8 mouse cellular contexts compared by ENCODE assay signal in genomic region chr5:123149451-123150400, GRCm38 (mm10). TPM values are rescaled to one million over a fixed set of nuclear protein-coding genes. Genes with fewer than 3 reads are reported as not detected.
DNase-seq lines count a peak whose midpoint lies in the region; ATAC-seq and TF ChIP-seq lines count a peak whose summit lies in the region.

No protein-coding gene starts in this region.

- 5% methylated on average over 19 of the region's 19 CpGs for WGBS in forebrain, embryonic 16.5 days
- 4% methylated on average over 19 of the region's 19 CpGs for WGBS in lung, adult 2 months
- WGBS in neural tube, embryonic 14.5 days = 11% methylated on average over 19 of the region's 19 CpGs

- no peaks in the 10 kb centered on the region for H3K9me3 ChIP-seq in G1E (replicated peaks)
- H3K9me3 ChIP-seq in forebrain, embryonic 16.5 days (ENCODE audit: control insufficient read depth, low read length) = no peaks in the 10 kb centered on the region
- no peaks in the 10 kb centered on the region for H3K9me3 ChIP-seq in neural tube, embryonic 14.5 days (ENCODE audit: control insufficient read depth, low read length)

- no peaks in the 10 kb centered on the region for H3K27me3 ChIP-seq in G1E (ENCODE audit: insufficient read depth, low read length)
- H3K27me3 ChIP-seq in forebrain, embryonic 16.5 days (replicated peaks; ENCODE audit: control insufficient read depth, insufficient read depth, low read length) = no peaks in the 10 kb centered on the region
- no peaks in the 10 kb centered on the region for H3K27me3 ChIP-seq in neural tube, embryonic 14.5 days (ENCODE audit: control insufficient read depth, insufficient read depth, low read length)

- TF ChIP-seq POLR2A in lung, adult 2 months (IDR thresholded peaks at IDR 0.05; ENCODE audit: borderline replicate concordance, extremely low read depth, low read depth, low read length) = 0 out of 2 replicates have a peak, but pooled peaks have one; percentile 35

- TF ChIP-seq CTCF in G1E (IDR thresholded peaks at IDR 0.05; ENCODE audit: low read depth, low read length) = peak; percentile 89
- peak; percentile 84 for TF ChIP-seq CTCF in layer of hippocampus, adult 2 months (conservative IDR thresholded peaks at IDR 0.05)
- TF ChIP-seq CTCF in lung, adult 2 months (IDR thresholded peaks at IDR 0.05; ENCODE audit: insufficient read depth, low read length) = peak; percentile 90

- intact Hi-C loops in heart, postnatal 36 days (cut with DNase I) = loop anchor here (1.0 to 5.0 kb wide), 4 partner anchors 16 to 137 kb away; no protein-coding TSS in a partner anchor

- H3K27ac ChIP-seq in forebrain, embryonic 16.5 days (ENCODE audit: low read length) = no peak overlapping the region
- H3K27ac ChIP-seq in layer of hippocampus, adult 2 months = peak overlapping the region; percentile 49; the same call in 1 of the 2 replicates
- no peak overlapping the region for H3K27ac ChIP-seq in neural tube, embryonic 14.5 days (ENCODE audit: low read depth, low read length)

- peak; percentile 62 for ATAC-seq in G1E (ENCODE audit: extremely low read depth, insufficient number of reproducible peaks, low FRiP score, poor library complexity, severe bottlenecking)
- peak; percentile 91 for ATAC-seq in forebrain, embryonic 16.5 days
- ATAC-seq in neural tube, embryonic 14.5 days (ENCODE audit: low read depth) = peak; percentile 86

- peaks cover 99% of the 10 kb centered on the region for H3K36me3 ChIP-seq in G1E (replicated peaks)
- peaks cover 20% of the 10 kb centered on the region for H3K36me3 ChIP-seq in forebrain, embryonic 16.5 days (ENCODE audit: control insufficient read depth, insufficient read depth)
- H3K36me3 ChIP-seq in neural tube, embryonic 14.5 days (ENCODE audit: control insufficient read depth, insufficient read depth, low read length) = peaks cover 56% of the 10 kb centered on the region

- H3K4me2 ChIP-seq in forebrain, embryonic 16.5 days (ENCODE audit: low read length) = peak overlapping the region; percentile 68
- peak overlapping the region; percentile 65 for H3K4me2 ChIP-seq in neural tube, embryonic 14.5 days (ENCODE audit: low read depth, low read length)

- peak overlapping the region; percentile 71 for H3K4me3 ChIP-seq in G1E (ENCODE audit: low read depth, low read length)
- peak overlapping the region; percentile 43 for H3K4me3 ChIP-seq in forebrain, embryonic 16.5 days (replicated peaks; ENCODE audit: low read length)
- H3K4me3 ChIP-seq in layer of hippocampus, adult 2 months = peak overlapping the region; percentile 60
- peak overlapping the region; percentile 71 for H3K4me3 ChIP-seq in lung, adult 2 months (replicated peaks; ENCODE audit: extremely low read depth, low read depth, low read length)
- peak overlapping the region; percentile 36 for H3K4me3 ChIP-seq in neural tube, embryonic 14.5 days (ENCODE audit: low read depth, low read length)

- peak overlapping the region; percentile 49 for H3K9ac ChIP-seq in forebrain, embryonic 16.5 days (replicated peaks; ENCODE audit: low read depth, low read length)
- no peak overlapping the region for H3K9ac ChIP-seq in neural tube, embryonic 14.5 days (replicated peaks; ENCODE audit: low read depth, low read length)

- DNase-seq in G1E (ENCODE audit: low spot score) = peak; percentile 62
- peak; percentile 93 to 94 for DNase-seq in cerebellum, adult 18-20 months
- DNase-seq in heart, postnatal 36 days = peak; percentile 91 to 95
- peak; percentile 88 to 94 for DNase-seq in layer of hippocampus, adult 2 months (ENCODE audit: low spot score in 2 of 2)
- peak; percentile 90 for DNase-seq in lung, adult 2 months
- peak; percentile 82 for DNase-seq in testis, postnatal 14 days (ENCODE audit: low spot score)

- peaks cover 84% of the 10 kb centered on the region for H3K4me1 ChIP-seq in G1E (ENCODE audit: insufficient read depth, low read depth, low read length)
- peaks cover 53% of the 10 kb centered on the region for H3K4me1 ChIP-seq in forebrain, embryonic 16.5 days (replicated peaks; ENCODE audit: control insufficient read depth, insufficient read depth, low read length)
- peaks cover 15% of the 10 kb centered on the region for H3K4me1 ChIP-seq in lung, adult 2 months (ENCODE audit: control insufficient read depth, insufficient read depth, low read length)
- H3K4me1 ChIP-seq in neural tube, embryonic 14.5 days (ENCODE audit: control insufficient read depth, insufficient read depth, low read length) = peaks cover 49% of the 10 kb centered on the region

RNA-seq across cellular contexts. Expression of gene Setd1b, which starts 7.7 kb away (rescaled TPM):
- 76.5 and 76.7 TPM in 2 replicates for total RNA-seq in G1E (2014; fragmentation: Nextera tagmentation)
- 2.1 and 2.3 TPM in 2 replicates for total RNA-seq in G1E (2017)
- polyA plus RNA-seq in G1E (2012) = 89.4 and 90.6 TPM in 2 replicates
- polyA plus RNA-seq in forebrain, embryonic 16.5 days (2015; fragmentation: Nextera tagmentation; extraction: Ambion mirVana) = 12.5 TPM in 2 replicates
- total RNA-seq in heart, postnatal 36 days (2021) = 10 to 100 TPM; 18.5 to 21.5 TPM
- total RNA-seq in layer of hippocampus, adult 2 months (2021) = 10 to 100 TPM; 31.2 to 39.4 TPM
- 12.9 and 15.2 TPM in 2 replicates for polyA plus RNA-seq in lung, adult 2 months (2012; rRNA removed)
- polyA plus RNA-seq in neural tube, embryonic 14.5 days (2014; fragmentation: Nextera tagmentation; extraction: Ambion mirVana) = 13.0 and 15.9 TPM in 2 replicates

RNA-seq across cellular contexts. Expression of gene Rhof, which starts 17.2 kb away (rescaled TPM):
- total RNA-seq in G1E (2014; fragmentation: Nextera tagmentation) = not detected in 2 replicates
- total RNA-seq in G1E (2017) = 0.52 and 1.7 TPM in 2 replicates
- 0.26 and 0.59 TPM in 2 replicates for polyA plus RNA-seq in G1E (2012)
- polyA plus RNA-seq in forebrain, embryonic 16.5 days (2015; fragmentation: Nextera tagmentation; extraction: Ambion mirVana) = 15.8 and 18.7 TPM in 2 replicates
- under 1 TPM; 0.44 to 0.68 TPM for total RNA-seq in heart, postnatal 36 days (2021)
- total RNA-seq in layer of hippocampus, adult 2 months (2021) = 10 to 100 TPM; 43.3 to 46.3 TPM
- 10.0 and 10.8 TPM in 2 replicates for polyA plus RNA-seq in lung, adult 2 months (2012; rRNA removed)
- polyA plus RNA-seq in neural tube, embryonic 14.5 days (2014; fragmentation: Nextera tagmentation; extraction: Ambion mirVana) = 8.9 and 13.1 TPM in 2 replicates

RNA-seq across cellular contexts. Expression of gene Psmd9, which starts 19.5 kb away (rescaled TPM):
- 11.6 and 24.2 TPM in 2 replicates for total RNA-seq in G1E (2014; fragmentation: Nextera tagmentation)
- total RNA-seq in G1E (2017) = 22.8 and 25.4 TPM in 2 replicates
- polyA plus RNA-seq in G1E (2012) = 50.1 and 65.2 TPM in 2 replicates
- 83.1 and 86.0 TPM in 2 replicates for polyA plus RNA-seq in forebrain, embryonic 16.5 days (2015; fragmentation: Nextera tagmentation; extraction: Ambion mirVana)
- 10 to 100 TPM; 14.1 to 18.3 TPM for total RNA-seq in heart, postnatal 36 days (2021)
- total RNA-seq in layer of hippocampus, adult 2 months (2021) = 10 to 100 TPM; 27.8 to 30.4 TPM
- polyA plus RNA-seq in lung, adult 2 months (2012; rRNA removed) = 19.3 and 21.5 TPM in 2 replicates
- 63.9 and 78.7 TPM in 2 replicates for polyA plus RNA-seq in neural tube, embryonic 14.5 days (2014; fragmentation: Nextera tagmentation; extraction: Ambion mirVana)

RNA-seq across cellular contexts. Expression of gene Hpd, which starts 32.8 kb away (rescaled TPM):
- total RNA-seq in G1E (2014; fragmentation: Nextera tagmentation) (not detected in 2 replicates), G1E (2017) (not detected in 2 replicates)
- not detected in 2 replicates for polyA plus RNA-seq in G1E (2012)
- polyA plus RNA-seq in forebrain, embryonic 16.5 days (2015; fragmentation: Nextera tagmentation; extraction: Ambion mirVana) = not detected in 2 replicates
- total RNA-seq in heart, postnatal 36 days (2021) = not detected
- total RNA-seq in layer of hippocampus, adult 2 months (2021) = not detected
- polyA plus RNA-seq in lung, adult 2 months (2012; rRNA removed) = 1.4 and 2.2 TPM in 2 replicates
- not detected in 2 replicates for polyA plus RNA-seq in neural tube, embryonic 14.5 days (2014; fragmentation: Nextera tagmentation; extraction: Ambion mirVana)
